Mouse (Mus musculus) hindbrain, embryonic 14.5 days (tissue): ENCODE results near the gene Hdgfl2. TPM values are rescaled to one million over a fixed set of nuclear protein-coding genes. Genes with fewer than 3 reads are reported as not detected.
"Not testable (repeated sequence)": the region's sequence is repeated elsewhere in the genome, so short reads cannot be mapped to it uniquely, and the experiment has no call there.

Source experiments
- ATAC-seq: fragments of 200-750 bp; cut with Nextera tagmentation; 2 replicates; pipeline ENCODE4 v1.8.0; 2017; ENCODE audit warnings: moderate number of reproducible peaks, mild to moderate bottlenecking, moderate TSS enrichment, moderate library complexity; ENCODE audit not compliant: low FRiP score
- DNase-seq: peaks from one replicate; pipeline ENCODE4 v3.0.0-alpha.2; 2015; ENCODE audit warnings: low spot score
- H3K27ac ChIP-seq: fragments of 300-500 bp; sonication (generic); 2 replicates; pipeline ENCODE4 v1.5.1; 2014; ENCODE audit warnings: mild to moderate bottlenecking, moderate library complexity
- H3K27me3 ChIP-seq: fragments of 300-500 bp; sonication (generic); 2 replicates; pipeline ENCODE4 v1.6.1; 2014; ENCODE audit warnings: mild to moderate bottlenecking, low read length, mixed read lengths; ENCODE audit not compliant: control insufficient read depth, insufficient read depth
- H3K36me3 ChIP-seq: fragments of 300-500 bp; sonication (generic); replicated peaks from 2 replicates; pipeline ENCODE4 v1.6.1; 2014; ENCODE audit not compliant: control insufficient read depth, insufficient read depth
- H3K4me1 ChIP-seq: fragments of 300-500 bp; sonication (generic); replicated peaks from 2 replicates; pipeline ENCODE4 v1.6.1; 2014; ENCODE audit warnings: antibody characterized with exemption, low read length, mixed read lengths; ENCODE audit not compliant: control insufficient read depth, insufficient read depth
- H3K4me2 ChIP-seq: fragments of 300-500 bp; sonication (generic); replicated peaks from 2 replicates; pipeline ENCODE4 v1.6.1; 2014; ENCODE audit warnings: mild to moderate bottlenecking, moderate library complexity
- H3K4me3 ChIP-seq: fragments of 300-500 bp; sonication (generic); replicated peaks from 2 replicates; pipeline ENCODE4 v1.5.1; 2014; ENCODE audit warnings: mild to moderate bottlenecking, low read length
- H3K9ac ChIP-seq: fragments of 300-500 bp; sonication (generic); 2 replicates; pipeline ENCODE4 v1.6.1; 2014
- H3K9me3 ChIP-seq: fragments of 300-500 bp; sonication (generic); 2 replicates; pipeline ENCODE4 v1.6.1; 2016; ENCODE audit warnings: low read length; ENCODE audit not compliant: control insufficient read depth
- WGBS: fragments of 180-500 bp; shearing (Covaris S2); extraction: QIAGEN DNeasy Blood & Tissue Kit; methylation state at CpG from one replicate; pipeline ENCODE4 v1.1.7; 2014; 5-methylcytosine and 5-hydroxymethylcytosine counted together
- polyA plus RNA-seq: library from polyadenylated mRNA; unstranded; fragments of >200 nt; fragmentation: Nextera tagmentation; extraction: Ambion mirVana; gene quantifications from 2 replicates; pipeline ENCODE4 v1.2.1, GENCODE M21; 2014

Hdgfl2 gene
- polyA plus RNA-seq, 1 experiment from 2014 or later = 98.1 TPM

GRCm38 (mm10) chr17:56098711-56099572 is 19.5 kb downstream of the Hdgfl2 start:
- H3K4me3 ChIP-seq = no peak overlapping the region
- no peak overlapping the region for H3K27ac ChIP-seq
- no peaks in the 10 kb centered on the region for H3K9me3 ChIP-seq
- no peaks in the 10 kb centered on the region for H3K4me1 ChIP-seq
- H3K36me3 ChIP-seq = peaks cover 96% of the 10 kb centered on the region
- no peaks in the 10 kb centered on the region for H3K27me3 ChIP-seq
- WGBS = 97% methylated on average over 15 of the region's 15 CpGs
- H3K9ac ChIP-seq = no peak overlapping the region
- H3K4me2 ChIP-seq = no peak overlapping the region
- ATAC-seq (no peak), DNase-seq (no peak)

- Histone ChIP-seq H3K27me3 (no peaks in the 10 kb centered on the region), H3K9me3 (no peaks in the 10 kb centered on the region), H3K4me2 (no peak overlapping the region), H3K4me3 (no peak overlapping the region), H3K4me1 (no peaks in the 10 kb centered on the region), H3K27ac (no peak overlapping the region), H3K9ac (no peak overlapping the region), H3K36me3 (peaks cover 79% of the 10 kb centered on the region)
- ATAC-seq = no peak
- no peak for DNase-seq
- WGBS = 97% methylated on average over 3 of the region's 3 CpGs
Measured at GRCm38 (mm10) chr17:56100811-56101210, 21.4 kb downstream of the Hdgfl2 start.

- WGBS = 98% methylated on average over 5 of the region's 5 CpGs
Measured at GRCm38 (mm10) chr17:56102158-56102557, 22.7 kb downstream of the Hdgfl2 start.

GRCm38 (mm10) chr17:56102927-56103326 is 23.5 kb downstream of the Hdgfl2 start:
- WGBS = 95% methylated on average over 9 of the region's 9 CpGs
- Histone ChIP-seq H3K27ac (no peak overlapping the region), H3K4me3 (no peak overlapping the region), H3K9me3 (no peaks in the 10 kb centered on the region), H3K27me3 (no peaks in the 10 kb centered on the region), H3K9ac (no peak overlapping the region), H3K4me2 (no peak overlapping the region), H3K36me3 (peaks cover 58% of the 10 kb centered on the region), H3K4me1 (no peaks in the 10 kb centered on the region)
- no peak for ATAC-seq
- DNase-seq = no peak

More at GRCm38 (mm10) chr17:56102158-56102557, 22.7 kb downstream of the Hdgfl2 start:
- no peaks in the 10 kb centered on the region for H3K9me3 ChIP-seq
- H3K27me3 ChIP-seq = no peaks in the 10 kb centered on the region
- ATAC-seq (no peak), DNase-seq (no peak)
- no peak overlapping the region for H3K27ac ChIP-seq
- no peak overlapping the region for H3K9ac ChIP-seq
- H3K36me3 ChIP-seq = peaks cover 66% of the 10 kb centered on the region
- H3K4me1 ChIP-seq = no peaks in the 10 kb centered on the region
- no peak overlapping the region for H3K4me3 ChIP-seq
- H3K4me2 ChIP-seq = no peak overlapping the region

- Histone ChIP-seq H3K9me3 (no peaks in the 10 kb centered on the region), H3K4me3 (no peak overlapping the region), H3K4me2 (no peak overlapping the region), H3K27me3 (no peaks in the 10 kb centered on the region), H3K36me3 (peaks cover 51% of the 10 kb centered on the region), H3K27ac (no peak overlapping the region), H3K4me1 (no peaks in the 10 kb centered on the region), H3K9ac (no peak overlapping the region)
- ATAC-seq (no peak), DNase-seq (no peak)
- 97% methylated on average over 8 of the region's 8 CpGs for WGBS
Measured at GRCm38 (mm10) chr17:56103465-56104285, 24.2 kb downstream of the Hdgfl2 start.

- H3K9me3 ChIP-seq, H3K4me2 ChIP-seq, H3K4me3 ChIP-seq, H3K27ac ChIP-seq, H3K4me1 ChIP-seq, DNase-seq, H3K9ac ChIP-seq, H3K27me3 ChIP-seq, ATAC-seq: not testable (repeated sequence)
- 92% methylated on average over 2 of the region's 5 CpGs for WGBS
- peaks cover 39% of the 10 kb centered on the region for H3K36me3 ChIP-seq
Measured at GRCm38 (mm10) chr17:56104821-56105220, 25.4 kb downstream of the Hdgfl2 start.

GRCm38 (mm10) chr17:56106436-56106835 is 27.0 kb downstream of the Hdgfl2 start:
- H3K4me1 ChIP-seq, H3K27ac ChIP-seq, DNase-seq, ATAC-seq, H3K4me2 ChIP-seq, H3K9ac ChIP-seq, H3K27me3 ChIP-seq, H3K9me3 ChIP-seq, H3K4me3 ChIP-seq: not testable (repeated sequence)
- peaks cover 23% of the 10 kb centered on the region for H3K36me3 ChIP-seq
- WGBS = 97% methylated on average over 4 of the region's 4 CpGs

GRCm38 (mm10) chr17:56106981-56107380 is 27.5 kb downstream of the Hdgfl2 start:
- DNase-seq (no peak), ATAC-seq (no peak)
- no peak overlapping the region for H3K9ac ChIP-seq
- WGBS = 87% methylated on average over 4 of the region's 4 CpGs
- H3K4me3 ChIP-seq = no peak overlapping the region
- no peak overlapping the region for H3K4me2 ChIP-seq
- no peaks in the 10 kb centered on the region; the same call in 1 of the 2 replicates for H3K4me1 ChIP-seq
- H3K27ac ChIP-seq = no peak overlapping the region
- peaks cover 20% of the 10 kb centered on the region for H3K36me3 ChIP-seq
- H3K27me3 ChIP-seq = no peaks in the 10 kb centered on the region
- H3K9me3 ChIP-seq = no peaks in the 10 kb centered on the region

- H3K4me3 ChIP-seq = no peak overlapping the region
- H3K27me3 ChIP-seq = no peaks in the 10 kb centered on the region
- ATAC-seq = no peak
- H3K9ac ChIP-seq = no peak overlapping the region
- H3K27ac ChIP-seq = no peak overlapping the region
- no peak for DNase-seq
- 88% methylated on average over 2 of the region's 2 CpGs for WGBS
- peaks cover 12% of the 10 kb centered on the region for H3K36me3 ChIP-seq
- no peaks in the 10 kb centered on the region; the same call in 1 of the 2 replicates for H3K4me1 ChIP-seq
- H3K4me2 ChIP-seq = no peak overlapping the region
- H3K9me3 ChIP-seq = no peaks in the 10 kb centered on the region
Measured at GRCm38 (mm10) chr17:56107736-56108135, 28.3 kb downstream of the Hdgfl2 start.
